Mouse (Mus musculus) CH12.LX (cell line): ENCODE measurements around the gene Armc6. TPM values are rescaled to one million over a fixed set of nuclear protein-coding genes. Genes with fewer than 3 reads are reported as not detected.

Experiments used
- DNase-seq: peaks from one replicate; pipeline ENCODE4 v3.0.0-alpha.2; 2013; ENCODE audit errors: extremely low read depth
- H3K27ac ChIP-seq: 2 replicates; pipeline ENCODE4 v1.5.1; 2012; ENCODE audit warnings: low read depth, mild to moderate bottlenecking, control low read depth, moderate library complexity; ENCODE audit not compliant: insufficient read depth
- H3K27me3 ChIP-seq: replicated peaks from 2 replicates; pipeline ENCODE3; 2012; ENCODE audit warnings: inconsistent platforms
- H3K36me3 ChIP-seq, 2 experiments: replicated peaks in 1 of 2; 2 replicates each; pipeline versions ENCODE3 to v1.6.1; 2012; ENCODE audit warnings: inconsistent platforms in 1 of 2, low read length in 1 of 2, mild to moderate bottlenecking in 1 of 2, mixed read lengths in 1 of 2, moderate library complexity in 1 of 2; ENCODE audit not compliant: control insufficient read depth in 1 of 2, insufficient read depth in 1 of 2
- H3K4me1 ChIP-seq, 2 experiments: 2 replicates each; pipeline ENCODE4 v1.6.1; 2012; ENCODE audit warnings: inconsistent platforms in 1 of 2, moderate library complexity in 1 of 2; ENCODE audit not compliant: insufficient read depth in 2 of 2, control insufficient read depth in 1 of 2
- H3K4me2 ChIP-seq: 2 replicates; pipeline ENCODE4 v1.6.1; 2012; ENCODE audit warnings: low read depth, mild to moderate bottlenecking, control low read depth; ENCODE audit not compliant: poor library complexity, insufficient read depth, severe bottlenecking
- H3K4me3 ChIP-seq, 3 experiments: fragments of 150-350 bp in 1 of 3; sonication (generic) in 1 of 3; replicated peaks in 1 of 3; 2 replicates each; pipeline versions ENCODE3 to v1.5.1; 2011 to 2012; ENCODE audit warnings: low read depth in 2 of 3, low read length in 2 of 3, mild to moderate bottlenecking in 2 of 3, moderate library complexity in 2 of 3, control low read depth in 1 of 3, improper control_type of control experiment in 1 of 3, inconsistent platforms in 1 of 3, mixed read lengths in 1 of 3; ENCODE audit not compliant: poor library complexity in 1 of 3
- H3K79me2 ChIP-seq: replicated peaks from 2 replicates; pipeline ENCODE4 v1.6.1; 2012; ENCODE audit warnings: mild to moderate bottlenecking, moderate library complexity; ENCODE audit not compliant: control insufficient read depth, poor library complexity, insufficient read depth, severe bottlenecking; ENCODE audit errors: extremely low read depth
- H3K9ac ChIP-seq: 2 replicates; pipeline ENCODE4 v1.6.1; 2012; ENCODE audit warnings: low read depth, mild to moderate bottlenecking, control low read depth, moderate library complexity; ENCODE audit not compliant: insufficient read depth
- H3K9me3 ChIP-seq: replicated peaks from 2 replicates; pipeline ENCODE3; 2012; ENCODE audit warnings: low read length, inconsistent platforms, mixed read lengths
- CHD1 ChIP-seq: IDR thresholded peaks from 2 replicates; pipeline ENCODE4 v1.6.1; 2012; ENCODE audit warnings: low read depth, low read length, improper control_type of control experiment, inconsistent platforms
- CHD2 ChIP-seq: IDR thresholded peaks from 2 replicates; pipeline ENCODE4 v1.6.1; 2011; ENCODE audit warnings: low read length, improper control_type of control experiment
- CTCF ChIP-seq, 2 experiments: IDR thresholded peaks in 1 of 2; conservative IDR thresholded peaks in 1 of 2; 2 replicates each; pipeline ENCODE4 v1.5.1; 2011 to 2012; ENCODE audit warnings: low read depth in 2 of 2, low read length in 2 of 2, improper control_type of control experiment in 1 of 2, inconsistent platforms in 1 of 2, mild to moderate bottlenecking in 1 of 2, moderate library complexity in 1 of 2
- EP300 ChIP-seq: IDR thresholded peaks from 2 replicates; pipeline ENCODE4 v1.6.1; 2011; ENCODE audit warnings: low read length, improper control_type of control experiment
- GABPA ChIP-seq: IDR thresholded peaks from 2 replicates; pipeline ENCODE4 v1.6.1; 2012; ENCODE audit warnings: low read depth, low read length, improper control_type of control experiment, inconsistent platforms; ENCODE audit not compliant: insufficient replicate concordance
- HCFC1 ChIP-seq: IDR thresholded peaks from 2 replicates; pipeline ENCODE4 v1.6.1; 2012; ENCODE audit warnings: low read depth, mild to moderate bottlenecking, inconsistent platforms, low read length, improper control_type of control experiment
- IRF4 ChIP-seq: IDR thresholded peaks from 2 replicates; pipeline ENCODE4 v1.6.1; 2014; ENCODE audit warnings: low read depth, mild to moderate bottlenecking, inconsistent platforms, low read length, improper control_type of control experiment
- JUND ChIP-seq: conservative IDR thresholded peaks from 2 replicates; pipeline ENCODE4 v1.6.1; 2011; ENCODE audit warnings: low read depth, low read length, improper control_type of control experiment
- MAFK ChIP-seq: IDR thresholded peaks from 2 replicates; pipeline ENCODE4 v1.6.1; 2011; ENCODE audit warnings: low read length, improper control_type of control experiment; ENCODE audit not compliant: insufficient replicate concordance
- MAX ChIP-seq: IDR thresholded peaks from 2 replicates; pipeline ENCODE4 v1.6.1; 2011; ENCODE audit warnings: low read length, improper control_type of control experiment
- MYC ChIP-seq: IDR thresholded peaks from 2 replicates; pipeline ENCODE4 v1.6.1; 2011; ENCODE audit warnings: low read depth, mild to moderate bottlenecking, improper control_type of control experiment, low read length
- NELFE ChIP-seq: IDR thresholded peaks from 2 replicates; pipeline ENCODE4 v1.6.1; 2011; ENCODE audit warnings: low read depth, low read length, improper control_type of control experiment
- PAX5 ChIP-seq: IDR thresholded peaks from 2 replicates; pipeline ENCODE4 v1.6.1; 2012; ENCODE audit warnings: low read length, inconsistent platforms, mixed read lengths
- POLR2A ChIP-seq: IDR thresholded peaks from 2 replicates; pipeline ENCODE4 v1.6.1; 2011; ENCODE audit warnings: low read depth, mild to moderate bottlenecking, improper control_type of control experiment, low read length
- POLR2AphosphoS2 ChIP-seq: IDR thresholded peaks from 2 replicates; pipeline ENCODE4 v1.6.1; 2011; ENCODE audit warnings: low read depth, low read length, improper control_type of control experiment
- RAD21 ChIP-seq: IDR thresholded peaks from 2 replicates; pipeline ENCODE4 v1.6.1; 2011; ENCODE audit warnings: low read depth, mild to moderate bottlenecking, low read length, improper control_type of control experiment, moderate library complexity
- RCOR1 ChIP-seq: conservative IDR thresholded peaks from 2 replicates; pipeline ENCODE4 v1.6.1; 2012; ENCODE audit warnings: low read depth, mild to moderate bottlenecking, inconsistent platforms, low read length, improper control_type of control experiment
- SMC3 ChIP-seq: IDR thresholded peaks from 2 replicates; pipeline ENCODE4 v1.6.1; 2011; ENCODE audit warnings: low read depth, low read length, improper control_type of control experiment
- TBP ChIP-seq: conservative IDR thresholded peaks from 2 replicates; pipeline ENCODE4 v1.6.1; 2011; ENCODE audit warnings: low read depth, low read length, improper control_type of control experiment
- TCF12 ChIP-seq: IDR thresholded peaks from 2 replicates; pipeline ENCODE4 v1.6.1; 2014; ENCODE audit warnings: low read depth, mild to moderate bottlenecking, inconsistent platforms, low read length, improper control_type of control experiment
- UBTF ChIP-seq: IDR thresholded peaks from 2 replicates; pipeline ENCODE4 v1.6.1; 2012; ENCODE audit warnings: low read depth, mild to moderate bottlenecking, inconsistent platforms, low read length, improper control_type of control experiment, moderate library complexity
- USF1 ChIP-seq: IDR thresholded peaks from 2 replicates; pipeline ENCODE4 v1.6.1; 2014; ENCODE audit warnings: low read depth, mild to moderate bottlenecking, inconsistent platforms, low read length, improper control_type of control experiment
- USF2 ChIP-seq: conservative IDR thresholded peaks from 2 replicates; pipeline ENCODE4 v1.6.1; 2011; ENCODE audit warnings: low read depth, low read length, improper control_type of control experiment
- ZC3H11A ChIP-seq: IDR thresholded peaks from 2 replicates; pipeline ENCODE4 v1.6.1; 2012; ENCODE audit warnings: low read depth, mild to moderate bottlenecking, inconsistent platforms, low read length, improper control_type of control experiment
- ZMIZ1 ChIP-seq: IDR thresholded peaks from 2 replicates; pipeline ENCODE4 v1.6.1; 2012; ENCODE audit warnings: low read depth, mild to moderate bottlenecking, inconsistent platforms, low read length, improper control_type of control experiment
- ZNF384 ChIP-seq: IDR thresholded peaks from 2 replicates; pipeline ENCODE4 v1.6.1; 2012; ENCODE audit warnings: low read depth, low read length, improper control_type of control experiment, inconsistent platforms
- dilution Hi-C: fragments of 300-500 bp; cut with MboI; formaldehyde crosslinking; loops from 2 replicates; pipeline ENCODE4 v1.14.3; 2020; ENCODE audit warnings: low sequenced_read_pairs; ENCODE audit not compliant: extremely low pct_unique_long_range_greater_than_20kb, extremely low pct_ligation_motif_present
- in situ Hi-C: fragments of 300-500 bp; cut with MboI; formaldehyde crosslinking; loops from 3 replicates; pipeline ENCODE4 v1.14.3; 2019; ENCODE audit warnings: low sequenced_read_pairs, low pct_ligation_motif_present, low pct_unique_long_range_greater_than_20kb, mixed read lengths
- polyA plus RNA-seq: library from polyadenylated mRNA; unstranded; fragments of >175 nt; gene quantifications from 2 replicates; pipeline ENCODE4 v1.2.1, GENCODE M21; 2012; ENCODE audit warnings: low read depth; ENCODE audit not compliant: insufficient read length
- total RNA-seq, 2 experiments: library from RNA; depleted of rRNA; stranded (reverse); fragments of 300-350 nt in 1 of 2; fragments of >200 nt in 1 of 2; gene quantifications; 2 replicates each; pipeline ENCODE4 v1.2.3; 2012 to 2014

The Armc6 gene
- total and polyA plus RNA-seq, 3 experiments = 20.0 to 31.1 (median 23.7) TPM

GRCm38 (mm10) chr8:70200098-70200681, 34.1 kb downstream of the Armc6 start:
- in situ Hi-C loops (no loop called here), dilution Hi-C loops (no loop called here)
- Histone ChIP-seq H3K27ac (no peak overlapping the region), H3K36me3 (no peaks in the 10 kb centered on the region), H3K4me1 (0 out of 4 replicates have a peak, but pooled peaks cover 0 to 2% of the 10 kb centered on the region in 2 experiments), H3K27me3 (no peaks in the 10 kb centered on the region), H3K4me2 (no peak overlapping the region), H3K9me3 (no peaks in the 10 kb centered on the region), H3K9ac (no peak overlapping the region), H3K4me3 (no peak overlapping the region), H3K79me2 (no peaks in the 10 kb centered on the region)
- DNase-seq = peak; percentile 15
- TF ChIP-seq SMC3 (peak; percentile 59), MAFK (no peak), CTCF (conservative IDR thresholded peaks at IDR 0.05 in 1 of 2, IDR thresholded peaks at IDR 0.05 in 1 of 2; ENCODE audit: low read depth in 2 of 2, low read length in 2 of 2) (peak in 1 of 2 experiments; percentile 66; a peak in 2 of 4 replicates), RAD21 (peak; percentile 59)

- 0 out of 4 replicates have a peak, but pooled peaks cover 0 to 2% of the 10 kb centered on the region in 2 experiments for H3K4me1 ChIP-seq
- no peak overlapping the region for H3K4me2 ChIP-seq
- no peaks in the 10 kb centered on the region for H3K27me3 ChIP-seq
- H3K4me3 ChIP-seq = no peak overlapping the region
- H3K9me3 ChIP-seq = no peaks in the 10 kb centered on the region
- no peaks in the 10 kb centered on the region for H3K79me2 ChIP-seq
- in situ Hi-C loops (no loop called here), dilution Hi-C loops (no loop called here)
- TF ChIP-seq ZNF384 = no peak
- TF ChIP-seq UBTF = no peak
- TF ChIP-seq CTCF (conservative IDR thresholded peaks at IDR 0.05 in 1 of 2, IDR thresholded peaks at IDR 0.05 in 1 of 2; ENCODE audit: low read depth in 2 of 2, low read length in 2 of 2) = no peak
- no peak for TF ChIP-seq RCOR1
- no peak for TF ChIP-seq RAD21
- no peak for TF ChIP-seq MYC
- TF ChIP-seq JUND = no peak
- TF ChIP-seq GABPA = no peak
- TF ChIP-seq MAX = no peak
- no peak for TF ChIP-seq EP300
- peaks cover 3 to 10% of the 10 kb centered on the region in 2 experiments for H3K36me3 ChIP-seq
- no peak for DNase-seq
- H3K27ac ChIP-seq = no peak overlapping the region
- H3K9ac ChIP-seq = no peak overlapping the region
Measured at GRCm38 (mm10) chr8:70197603-70198002, 36.7 kb downstream of the Armc6 start.

- dilution Hi-C loops = no loop called here
- H3K79me2 ChIP-seq = no peaks in the 10 kb centered on the region
- peaks cover 6 to 22% of the 10 kb centered on the region in 2 experiments for H3K36me3 ChIP-seq
- no peak overlapping the region for H3K4me2 ChIP-seq
- H3K9me3 ChIP-seq = no peaks in the 10 kb centered on the region
- no peak overlapping the region for H3K27ac ChIP-seq
- peak; percentile 31 for DNase-seq
- in situ Hi-C loops = no loop called here
- no peak overlapping the region for H3K9ac ChIP-seq
- no peaks in the 10 kb centered on the region for H3K4me1 ChIP-seq
- H3K27me3 ChIP-seq = no peaks in the 10 kb centered on the region
- no peak overlapping the region for H3K4me3 ChIP-seq
- TF ChIP-seq POLR2A (no peak), USF2 (no peak), EP300 (no peak), POLR2AphosphoS2 (no peak), PAX5 (no peak), USF1 (no peak), TBP (no peak), CHD1 (no peak), TCF12 (no peak), ZC3H11A (no peak), ZMIZ1 (no peak), RAD21 (peak; percentile 62), CHD2 (no peak), HCFC1 (no peak), MAX (no peak), MAFK (peak; percentile 31; the same call in 1 of the 2 replicates), NELFE (no peak), IRF4 (no peak), CTCF (conservative IDR thresholded peaks at IDR 0.05 in 1 of 2, IDR thresholded peaks at IDR 0.05 in 1 of 2; ENCODE audit: low read depth in 2 of 2, low read length in 2 of 2) (peak in 1 of 2 experiments; percentile 61; a peak in 2 of 4 replicates)
Measured at GRCm38 (mm10) chr8:70195762-70196161, 38.5 kb downstream of the Armc6 start.
